ENCODE assay signal across 10 mouse cellular contexts in the genomic region with DNA sequence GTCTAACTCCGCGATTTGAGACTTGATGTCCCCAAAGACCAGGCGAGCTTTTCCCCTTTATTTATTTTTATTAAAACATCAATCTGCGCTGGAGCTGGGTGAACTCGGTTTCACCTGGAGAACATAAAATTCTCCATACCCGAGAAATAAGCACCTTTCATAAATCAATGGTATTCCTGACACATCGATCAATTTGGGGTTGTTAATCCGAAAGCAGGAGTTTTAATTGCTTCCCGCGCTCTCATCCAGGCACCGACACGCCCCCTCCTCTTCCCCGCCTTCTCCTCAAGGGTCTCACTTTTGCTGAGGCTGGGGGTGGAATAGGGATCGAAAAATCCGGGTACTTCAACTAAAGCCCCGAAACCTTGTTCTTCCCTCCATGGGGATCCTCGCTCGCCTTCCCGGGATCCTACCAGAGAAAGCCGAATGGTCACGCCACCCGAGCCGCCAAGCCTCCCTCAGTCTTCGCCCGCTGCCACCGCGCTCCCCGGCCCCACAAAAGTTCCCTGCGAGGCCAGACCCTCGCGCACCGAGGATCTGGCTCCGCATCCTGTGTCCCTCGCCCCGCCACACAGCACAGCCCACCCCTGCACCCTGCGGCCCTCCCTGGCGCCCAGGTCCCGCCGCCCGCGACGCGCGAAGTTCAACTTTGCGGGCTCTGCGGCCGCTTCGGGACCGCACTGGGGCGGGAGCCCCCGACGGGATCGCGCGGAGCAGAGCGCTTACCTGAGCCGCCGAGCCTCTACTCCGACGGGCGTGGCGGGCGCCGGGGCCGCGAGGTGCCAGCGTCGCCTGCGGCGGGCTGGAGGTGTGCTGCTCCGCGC. TPM values are rescaled to one million over a fixed set of nuclear protein-coding genes. Genes with fewer than 3 reads are reported as not detected.
DNase-seq lines count a peak whose midpoint lies in the region; ATAC-seq and TF ChIP-seq lines count a peak whose summit lies in the region.
"Had no signal": no experiment of that assay in that cellular context is flagged by ENCODE, and none has a peak within 500 bp of the region (broad histone marks: within the 10 kb centered on the region; RNA-seq: fewer than 3 reads in every experiment).

No protein-coding gene starts in this region.

- H3K27ac ChIP-seq in heart, embryonic 12.5 days (ENCODE audit: poor library complexity, severe bottlenecking): no peak overlapping the region
- H3K27ac ChIP-seq in embryonic facial prominence, embryonic 12.5 days: no peak overlapping the region
- no peak overlapping the region for H3K27ac ChIP-seq in hindbrain, postnatal 0 days

- H3K4me2 ChIP-seq in heart, embryonic 12.5 days: peak overlapping the region; percentile 69
- peak overlapping the region; percentile 70 for H3K4me2 ChIP-seq in embryonic facial prominence, embryonic 12.5 days (replicated peaks)
- peak overlapping the region; percentile 60 for H3K4me2 ChIP-seq in hindbrain, postnatal 0 days (ENCODE audit: low read depth, low read length)
- peak overlapping the region; percentile 70 for H3K4me2 ChIP-seq in myocyte (ENCODE audit: low read depth)

- no peaks in the 10 kb centered on the region for H3K36me3 ChIP-seq in heart, embryonic 12.5 days
- no peaks in the 10 kb centered on the region for H3K36me3 ChIP-seq in embryonic facial prominence, embryonic 12.5 days
- no peaks in the 10 kb centered on the region for H3K36me3 ChIP-seq in hindbrain, postnatal 0 days (ENCODE audit: insufficient read depth, low read length)
- no peaks in the 10 kb centered on the region for H3K36me3 ChIP-seq in myocyte (ENCODE audit: control insufficient read depth, insufficient read depth)

- H3K4me1 ChIP-seq in heart, embryonic 12.5 days (replicated peaks): peaks cover 40% of the 10 kb centered on the region
- peaks cover 36% of the 10 kb centered on the region for H3K4me1 ChIP-seq in embryonic facial prominence, embryonic 12.5 days
- peaks cover 3% of the 10 kb centered on the region; the same call in 1 of the 2 replicates for H3K4me1 ChIP-seq in hindbrain, postnatal 0 days (ENCODE audit: insufficient read depth, low read length)

- TF ChIP-seq CTCF in hindbrain, postnatal 0 days (IDR thresholded peaks at IDR 0.05; ENCODE audit: low read depth): no peak

- no peaks in the 10 kb centered on the region for H3K9me3 ChIP-seq in heart, embryonic 12.5 days (replicated peaks)
- no peaks in the 10 kb centered on the region for H3K9me3 ChIP-seq in embryonic facial prominence, embryonic 12.5 days
- H3K9me3 ChIP-seq in hindbrain, postnatal 0 days (ENCODE audit: low read length): no peaks in the 10 kb centered on the region

- no peak for DNase-seq in heart, adult 11 months
- DNase-seq in hindbrain, postnatal 0 days (ENCODE audit: low spot score): no peak
- no peak for DNase-seq in adrenal gland, postnatal 25 days
- DNase-seq in ovary, postnatal 10 days (ENCODE audit: low spot score): no peak

- H3K79me2 ChIP-seq in myocyte (ENCODE audit: control insufficient read depth, insufficient read depth): no peaks in the 10 kb centered on the region

- TF ChIP-seq POLR2A in myocyte (IDR thresholded peaks at IDR 0.05; ENCODE audit: insufficient read length, low read depth): no peak

- peak; percentile 22; the same call in 1 of the 2 replicates for ATAC-seq in heart, embryonic 12.5 days (ENCODE audit: insufficient number of reproducible peaks, low FRiP score)
- no peak for ATAC-seq in embryonic facial prominence, embryonic 12.5 days (ENCODE audit: insufficient number of reproducible peaks, insufficient read depth, low FRiP score, low TSS enrichment)
- 0 out of 2 replicates have a peak, but pooled peaks have one; percentile 8 for ATAC-seq in hindbrain, postnatal 0 days
- no peak for ATAC-seq in megakaryocyte progenitor cell, adult 5-6 weeks (replicated peaks; ENCODE audit: poor library complexity)

- peaks cover 90% of the 10 kb centered on the region for H3K27me3 ChIP-seq in heart, embryonic 12.5 days (replicated peaks)
- peaks cover 70% of the 10 kb centered on the region for H3K27me3 ChIP-seq in embryonic facial prominence, embryonic 12.5 days
- peaks cover 52% of the 10 kb centered on the region for H3K27me3 ChIP-seq in hindbrain, postnatal 0 days (ENCODE audit: insufficient read depth, low read length)
- H3K27me3 ChIP-seq in myocyte (ENCODE audit: control insufficient read depth, insufficient read depth, insufficient read length): peaks cover 35% of the 10 kb centered on the region

- H3ac ChIP-seq in myocyte (ENCODE audit: control insufficient read depth, insufficient read length): no peak overlapping the region

- under 1% methylated on average over 70 of the region's 72 CpGs for WGBS in heart, embryonic 12.5 days
- under 1% methylated on average over 67 of the region's 72 CpGs for WGBS in embryonic facial prominence, embryonic 12.5 days
- WGBS in hindbrain, postnatal 0 days: under 1% methylated on average over 70 of the region's 72 CpGs

- H3K9ac ChIP-seq in heart, embryonic 12.5 days: peak overlapping the region; percentile 47
- H3K9ac ChIP-seq in embryonic facial prominence, embryonic 12.5 days: peak overlapping the region; percentile 57
- peak overlapping the region; percentile 44 for H3K9ac ChIP-seq in hindbrain, postnatal 0 days (replicated peaks; ENCODE audit: low read length)

- peak overlapping the region; percentile 43 for H3K4me3 ChIP-seq in heart, embryonic 12.5 days
- H3K4me3 ChIP-seq in embryonic facial prominence, embryonic 12.5 days: peak overlapping the region; percentile 47
- peak overlapping the region; percentile 40 for H3K4me3 ChIP-seq in hindbrain, postnatal 0 days (ENCODE audit: low read length)
- no peak overlapping the region for H3K4me3 ChIP-seq in myocyte

TF ChIP-seq in myocyte, 11 proteins besides CTCF, POLR2A, EP300 and RAD21:
- TF ChIP-seq POLR2AphosphoS2 (IDR thresholded peaks at IDR 0.05; ENCODE audit: insufficient read length, low read depth): no peak
- no peak for TF ChIP-seq TCF3 (IDR thresholded peaks at IDR 0.05; ENCODE audit: insufficient read length, low read depth)
- no peak for TF ChIP-seq TCF12 (IDR thresholded peaks at IDR 0.05; ENCODE audit: insufficient read depth, poor library complexity, severe bottlenecking)
- TF ChIP-seq E2F4 (IDR thresholded peaks at IDR 0.05; ENCODE audit: insufficient read depth): no peak
- no peak for TF ChIP-seq MYOD1 (IDR thresholded peaks at IDR 0.05; ENCODE audit: control insufficient read depth in 1 of 3, insufficient read length in 2 of 3, low read depth in 2 of 3)
- TF ChIP-seq MYOG (IDR thresholded peaks at IDR 0.05; ENCODE audit: control insufficient read depth in 1 of 3, insufficient read depth in 1 of 3, insufficient read length in 2 of 3, low read depth in 2 of 3): no peak
- no peak for TF ChIP-seq CEBPB (IDR thresholded peaks at IDR 0.05; ENCODE audit: insufficient read depth, poor library complexity, severe bottlenecking)
- TF ChIP-seq SRF (IDR thresholded peaks at IDR 0.05; ENCODE audit: control insufficient read depth, insufficient read length, low read depth): no peak
- TF ChIP-seq MAX (IDR thresholded peaks at IDR 0.05; ENCODE audit: low read depth): no peak
- TF ChIP-seq USF1 (IDR thresholded peaks at IDR 0.05; ENCODE audit: low read depth): no peak
- TF ChIP-seq REST (IDR thresholded peaks at IDR 0.05; ENCODE audit: insufficient read depth, insufficient read length): no peak

RNA-seq across cellular contexts. Expression of gene Ebf3, which starts 7.9 kb away (rescaled TPM):
- 0.61 and 0.65 TPM in 2 replicates for polyA plus RNA-seq in heart, embryonic 12.5 days (2016; fragmentation: Nextera tagmentation; extraction: Ambion mirVana)
- polyA plus RNA-seq in embryonic facial prominence, embryonic 12.5 days (2016; fragmentation: Nextera tagmentation; extraction: Ambion mirVana): 15.5 and 21.1 TPM in 2 replicates
- total RNA-seq in hindbrain, postnatal 0 days (2014; rRNA removed): 123 and 142 TPM in 2 replicates
- 11.5 and 13.0 TPM in 2 replicates for polyA plus RNA-seq in hindbrain, postnatal 0 days (2015; fragmentation: Nextera tagmentation; extraction: Ambion mirVana)
- 1.9 TPM for polyA plus RNA-seq in myocyte (2012; fragmentation: generic; extraction: Trizol)
- total RNA-seq in adrenal gland, postnatal 25 days (2021): 4.8 and 7.3 TPM in 2 replicates
- total RNA-seq in megakaryocyte progenitor cell, adult 5-6 weeks (2015): 0.07 TPM in 1 of 2 replicates, not detected in the other
- 0.12 TPM in 1 of 2 replicates, not detected in the other for total RNA-seq in megakaryocyte progenitor cell, adult 5-6 weeks (2017)
- total RNA-seq: hematopoietic stem cell, adult 5-6 weeks; neutrophil, adult 5-6 weeks had no signal

Comparison
In these comparisons a context has a peak if more than half of its experiments do, and no peak if none do; other contexts are left out.
1. ATAC-seq: peak in heart, embryonic 12.5 days (single experiment) and hindbrain, postnatal 0 days (single experiment); none in embryonic facial prominence, embryonic 12.5 days (single experiment) and megakaryocyte progenitor cell, adult 5-6 weeks (single experiment).
2. Peak in every context shown above with its lines, with median percentiles within 50 percentile points of each other: H3K4me2 ChIP-seq and H3K9ac ChIP-seq.